Mouse (Mus musculus) hindbrain, embryonic 10.5 days (tissue): ENCODE results near the gene Vav3. TPM values are rescaled to one million over a fixed set of nuclear protein-coding genes. Genes with fewer than 3 reads are reported as not detected.
A peak's percentile ranks its signal among the peaks of the same experiment; 100 is the strongest.

Experiments
- DNase-seq: peaks from one replicate; pipeline ENCODE4 v3.0.0-alpha.2; 2017; ENCODE audit warnings: low spot score
- H3K27ac ChIP-seq: fragments of 300-500 bp; sonication (generic); 2 replicates; pipeline ENCODE4 v1.5.1; 2016; ENCODE audit warnings: mild to moderate bottlenecking, moderate library complexity
- H3K27me3 ChIP-seq: fragments of 300-500 bp; sonication (generic); 2 replicates; pipeline ENCODE4 v1.6.1; 2016; ENCODE audit warnings: mild to moderate bottlenecking; ENCODE audit not compliant: poor library complexity, insufficient read depth, severe bottlenecking
- H3K36me3 ChIP-seq: fragments of 300-500 bp; sonication (generic); 2 replicates; pipeline ENCODE4 v1.6.1; 2016; ENCODE audit warnings: mild to moderate bottlenecking, moderate library complexity
- H3K4me1 ChIP-seq: fragments of 300-500 bp; sonication (generic); replicated peaks from 2 replicates; pipeline ENCODE4 v1.6.1; 2016; ENCODE audit warnings: mild to moderate bottlenecking
- H3K4me3 ChIP-seq: fragments of 300-500 bp; sonication (generic); 2 replicates; pipeline ENCODE4 v1.5.1; 2016; ENCODE audit warnings: mild to moderate bottlenecking, moderate library complexity
- H3K9me3 ChIP-seq: fragments of 300-500 bp; sonication (generic); 2 replicates; pipeline ENCODE4 v1.6.1; 2016; ENCODE audit warnings: mild to moderate bottlenecking, moderate library complexity
- WGBS: fragments of 180-500 bp; shearing (Covaris S2); methylation state at CpG from one replicate; pipeline ENCODE4 v1.1.7; 2016; 5-methylcytosine and 5-hydroxymethylcytosine counted together
- polyA plus RNA-seq: library from polyadenylated mRNA; unstranded; fragments of >200 nt; fragmentation: Nextera tagmentation; extraction: Ambion mirVana; gene quantifications from 2 replicates; pipeline ENCODE4 v1.2.1, GENCODE M21; 2016

Gene Vav3
- polyA plus RNA-seq, 1 experiment from 2014 or later: 12.2 TPM

GRCm38 (mm10) chr3:109540009-109540408, 199.6 kb downstream of the Vav3 start:
- H3K27me3 ChIP-seq: no peaks in the 10 kb centered on the region
- no peak overlapping the region for H3K4me3 ChIP-seq
- H3K27ac ChIP-seq: no peak overlapping the region
- peaks cover 9% of the 10 kb centered on the region for H3K4me1 ChIP-seq
- WGBS: 62% methylated on average over 4 of the region's 4 CpGs
- H3K9me3 ChIP-seq: no peaks in the 10 kb centered on the region
- DNase-seq: no peak
- H3K36me3 ChIP-seq: no peaks in the 10 kb centered on the region

DNA sequence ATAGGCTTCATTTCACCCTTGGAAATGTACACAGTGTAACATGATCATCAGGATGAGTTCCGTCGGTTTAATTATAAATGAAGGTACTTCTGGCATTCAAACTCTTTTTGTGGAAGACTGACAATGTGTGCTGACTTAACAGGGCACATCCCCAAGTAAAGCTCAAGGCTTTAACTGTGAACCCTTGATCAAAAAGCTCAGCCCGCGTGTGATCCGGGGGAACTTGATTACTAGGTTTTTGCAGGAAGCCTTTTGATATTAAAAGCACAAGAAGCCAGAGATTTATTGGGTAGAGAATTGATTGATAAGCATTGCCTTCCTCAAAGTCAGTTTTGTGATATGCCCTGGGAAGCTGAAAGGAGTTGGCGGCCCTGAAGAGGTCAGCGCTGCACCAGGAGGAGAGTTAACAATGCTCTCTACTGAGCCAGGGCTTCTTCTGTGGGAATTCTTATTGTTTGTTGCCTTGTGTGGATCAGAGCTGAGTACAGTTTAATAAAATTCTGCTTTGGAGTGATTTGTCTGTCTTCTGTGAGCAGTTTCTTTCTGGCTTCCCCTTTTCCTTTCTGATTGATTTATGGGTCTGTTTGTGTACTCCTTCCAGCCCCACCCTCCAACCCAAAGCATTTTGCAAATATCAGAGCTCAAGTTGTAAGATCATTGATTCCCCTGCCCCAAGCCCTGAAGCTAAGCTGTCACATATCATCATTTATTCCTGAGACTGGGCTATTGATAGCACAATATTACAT, 204.2 kb downstream of the Vav3 start:
- no peak for DNase-seq
- WGBS: 58% methylated on average over 7 of the region's 7 CpGs
- H3K27me3 ChIP-seq: no peaks in the 10 kb centered on the region

GRCm38 (mm10) chr3:109557329-109557728, 216.9 kb downstream of the Vav3 start:
- Histone ChIP-seq H3K4me1 (peaks cover 30% of the 10 kb centered on the region), H3K9me3 (no peaks in the 10 kb centered on the region), H3K36me3 (no peaks in the 10 kb centered on the region), H3K27ac (0 out of 2 replicates have a peak overlapping the region, but pooled peaks have one; percentile 23), H3K27me3 (no peaks in the 10 kb centered on the region), H3K4me3 (no peak overlapping the region)
- no peak for DNase-seq
- 70% methylated on average over 2 of the region's 2 CpGs for WGBS

More for the DNA sequence above, 204.2 kb downstream of the Vav3 start:
- H3K27ac ChIP-seq: no peak overlapping the region
- no peaks in the 10 kb centered on the region for H3K9me3 ChIP-seq
- H3K4me3 ChIP-seq: no peak overlapping the region
- peaks cover 10% of the 10 kb centered on the region for H3K4me1 ChIP-seq
- H3K36me3 ChIP-seq: no peaks in the 10 kb centered on the region

DNA sequence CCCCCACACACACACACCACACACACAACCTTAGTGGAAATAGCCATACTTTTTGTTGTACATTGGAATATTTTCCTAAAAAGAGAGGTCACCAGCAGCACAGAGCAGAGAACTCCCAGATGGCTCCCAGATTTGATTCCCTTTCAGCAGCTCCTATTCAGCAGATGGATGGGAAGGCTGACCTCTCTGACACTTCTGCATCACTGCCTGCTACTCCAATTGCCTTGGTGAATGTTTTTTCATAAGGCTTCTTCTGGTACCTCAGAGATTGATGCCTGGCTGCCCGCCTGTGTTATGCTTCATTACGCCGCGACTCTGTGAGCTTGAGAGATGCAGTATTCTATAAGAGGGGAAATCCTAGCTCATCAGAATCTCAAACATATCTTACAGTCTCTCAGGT, 220.8 kb downstream of the Vav3 start:
- H3K4me1 ChIP-seq: peaks cover 35% of the 10 kb centered on the region
- H3K27ac ChIP-seq: peak overlapping the region; percentile 83
- no peaks in the 10 kb centered on the region for H3K27me3 ChIP-seq
- peak; percentile 70 for DNase-seq
- no peaks in the 10 kb centered on the region for H3K9me3 ChIP-seq
- no peaks in the 10 kb centered on the region for H3K36me3 ChIP-seq
- no peak overlapping the region for H3K4me3 ChIP-seq
- WGBS: 27% methylated on average over 4 of the region's 4 CpGs

GRCm38 (mm10) chr3:109561776-109562175, 221.3 kb downstream of the Vav3 start:
- H3K4me1 ChIP-seq: peaks cover 35% of the 10 kb centered on the region
- no peaks in the 10 kb centered on the region for H3K27me3 ChIP-seq
- no peaks in the 10 kb centered on the region for H3K9me3 ChIP-seq
- H3K4me3 ChIP-seq: no peak overlapping the region
- H3K27ac ChIP-seq: peak overlapping the region; percentile 83
- DNase-seq: no peak
- WGBS: 46% methylated on average over 7 of the region's 7 CpGs
- no peaks in the 10 kb centered on the region for H3K36me3 ChIP-seq

- 86% methylated on average over 4 of the region's 4 CpGs for WGBS
Measured at GRCm38 (mm10) chr3:109562268-109562667, 221.8 kb downstream of the Vav3 start.

GRCm38 (mm10) chr3:109564443-109564842, 224.0 kb downstream of the Vav3 start:
- Histone ChIP-seq H3K4me3 (no peak overlapping the region), H3K27me3 (no peaks in the 10 kb centered on the region), H3K27ac (no peak overlapping the region), H3K4me1 (peaks cover 40% of the 10 kb centered on the region), H3K36me3 (no peaks in the 10 kb centered on the region), H3K9me3 (no peaks in the 10 kb centered on the region)
- DNase-seq: no peak
- WGBS: 91% methylated on average over 2 of the region's 2 CpGs

More at GRCm38 (mm10) chr3:109562268-109562667, 221.8 kb downstream of the Vav3 start:
- Histone ChIP-seq H3K9me3 (no peaks in the 10 kb centered on the region), H3K27me3 (no peaks in the 10 kb centered on the region), H3K4me3 (no peak overlapping the region), H3K4me1 (peaks cover 33% of the 10 kb centered on the region), H3K27ac (peak overlapping the region; percentile 83), H3K36me3 (no peaks in the 10 kb centered on the region)
- DNase-seq: no peak

GRCm38 (mm10) chr3:109568542-109569265, 228.3 kb downstream of the Vav3 start:
- no peak for DNase-seq
- WGBS: 63% methylated on average over 3 of the region's 3 CpGs
- Histone ChIP-seq H3K36me3 (no peaks in the 10 kb centered on the region), H3K27me3 (no peaks in the 10 kb centered on the region), H3K4me3 (no peak overlapping the region), H3K9me3 (no peaks in the 10 kb centered on the region), H3K27ac (peak overlapping the region; percentile 23; the same call in 1 of the 2 replicates), H3K4me1 (peaks cover 10% of the 10 kb centered on the region)

- Histone ChIP-seq H3K27me3 (no peaks in the 10 kb centered on the region), H3K36me3 (no peaks in the 10 kb centered on the region), H3K9me3 (no peaks in the 10 kb centered on the region), H3K27ac (no peak overlapping the region), H3K4me3 (no peak overlapping the region), H3K4me1 (peaks cover 10% of the 10 kb centered on the region)
- whole genome bisulfite sequencing: 88% methylated on average over 1 of the region's 1 CpGs
- no peak for DNase-seq
Measured at GRCm38 (mm10) chr3:109571483-109571882, 231.0 kb downstream of the Vav3 start.

DNA sequence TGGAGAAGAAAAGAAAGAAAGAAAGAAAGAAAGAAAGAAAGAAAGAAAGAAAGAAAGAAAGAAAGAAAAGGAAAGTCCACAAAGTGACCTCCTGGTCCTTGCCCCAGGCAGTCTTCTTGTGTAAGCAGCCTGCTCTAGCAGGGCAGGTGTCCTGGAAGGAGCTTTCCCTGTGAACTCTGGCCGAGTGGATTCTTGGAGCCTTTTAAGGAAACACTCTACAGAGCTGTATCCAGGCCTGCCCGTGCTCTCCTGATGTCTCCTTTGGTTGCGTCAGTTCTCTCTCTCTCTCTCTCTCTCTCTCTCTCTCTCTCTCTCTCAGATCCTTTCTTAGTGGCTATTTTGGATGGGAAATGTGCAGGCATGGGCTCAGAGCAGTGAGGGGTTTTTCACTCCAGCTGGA, 232.4 kb downstream of the Vav3 start:
- no peaks in the 10 kb centered on the region for H3K27me3 ChIP-seq
- no peak for DNase-seq
- H3K27ac ChIP-seq: no peak overlapping the region
- no peaks in the 10 kb centered on the region for H3K9me3 ChIP-seq
- H3K4me3 ChIP-seq: no peak overlapping the region
- H3K4me1 ChIP-seq: peaks cover 10% of the 10 kb centered on the region
- H3K36me3 ChIP-seq: no peaks in the 10 kb centered on the region
- WGBS: 68% methylated on average over 3 of the region's 3 CpGs

- H3K4me1 ChIP-seq: peaks cover 6% of the 10 kb centered on the region
- H3K36me3 ChIP-seq: no peaks in the 10 kb centered on the region
- H3K4me3 ChIP-seq: no peak overlapping the region
- H3K27ac ChIP-seq: no peak overlapping the region
- H3K9me3 ChIP-seq: no peaks in the 10 kb centered on the region
- H3K27me3 ChIP-seq: no peaks in the 10 kb centered on the region
- DNase-seq: no peak
- WGBS: 69% methylated on average over 10 of the region's 10 CpGs
Measured at GRCm38 (mm10) chr3:109573549-109574146, 233.2 kb downstream of the Vav3 start.

- H3K9me3 ChIP-seq: no peaks in the 10 kb centered on the region
- DNase-seq: no peak
- no peaks in the 10 kb centered on the region for H3K27me3 ChIP-seq
- WGBS: 80% methylated on average over 6 of the region's 6 CpGs
- 0 out of 2 replicates have a peak, but pooled peaks cover under 1% of the 10 kb centered on the region for H3K4me1 ChIP-seq
- no peak overlapping the region for H3K4me3 ChIP-seq
- H3K36me3 ChIP-seq: no peaks in the 10 kb centered on the region
- no peak overlapping the region for H3K27ac ChIP-seq
Measured at GRCm38 (mm10) chr3:109574161-109574560, 233.7 kb downstream of the Vav3 start.

DNA sequence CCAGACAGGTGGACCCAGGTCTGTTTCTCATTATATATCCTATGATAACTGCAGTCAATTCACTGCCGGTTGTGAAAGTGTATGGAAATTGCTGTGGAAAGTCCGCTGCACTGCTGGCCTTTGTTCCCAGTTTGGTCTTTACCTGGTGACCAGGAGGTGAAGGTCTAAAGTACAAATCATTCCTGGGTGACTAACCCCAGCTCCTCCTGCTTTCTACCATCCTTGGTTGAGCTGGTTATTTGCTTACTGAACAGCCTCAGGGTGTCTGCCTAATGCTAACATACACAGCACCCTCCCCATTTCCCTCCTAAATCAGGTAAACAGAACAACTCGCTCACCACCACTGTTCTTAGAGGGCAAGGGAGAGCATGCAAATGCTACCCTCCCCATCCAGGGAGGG, 237.9 kb downstream of the Vav3 start:
- Histone ChIP-seq H3K4me3 (no peak overlapping the region), H3K27me3 (no peaks in the 10 kb centered on the region), H3K4me1 (no peaks in the 10 kb centered on the region), H3K27ac (no peak overlapping the region), H3K36me3 (no peaks in the 10 kb centered on the region), H3K9me3 (no peaks in the 10 kb centered on the region)
- 76% methylated on average over 3 of the region's 3 CpGs for WGBS
- DNase-seq: no peak
